Mouse (Mus musculus) activated CD4-positive, CD25-positive, alpha-beta regulatory T cell, adult 4 months (primary cell): ENCODE data around the gene Hist1h3b. TPM values are rescaled to one million over a fixed set of nuclear protein-coding genes. Genes with fewer than 3 reads are reported as not detected.
A peak's percentile ranks its signal among the peaks of the same experiment; 100 is the strongest.

Source experiments
- ATAC-seq: one replicate; pipeline ENCODE4 v1.8.0; 2017
- polyA plus RNA-seq, 2 experiments: library from polyadenylated mRNA; unstranded; fragments of 100-300 nt; shearing (Covaris generic); gene quantifications; one replicate each; pipeline ENCODE4 v1.2.1; 2017

The Hist1h3b gene
- polyA plus RNA-seq, 2 experiments from 2014 or later, result not detected

GRCm38 (mm10) chr13:23739069-23739921 is 12.8 kb upstream of the Hist1h3b start:
- peak; percentile 86 for ATAC-seq

DNA sequence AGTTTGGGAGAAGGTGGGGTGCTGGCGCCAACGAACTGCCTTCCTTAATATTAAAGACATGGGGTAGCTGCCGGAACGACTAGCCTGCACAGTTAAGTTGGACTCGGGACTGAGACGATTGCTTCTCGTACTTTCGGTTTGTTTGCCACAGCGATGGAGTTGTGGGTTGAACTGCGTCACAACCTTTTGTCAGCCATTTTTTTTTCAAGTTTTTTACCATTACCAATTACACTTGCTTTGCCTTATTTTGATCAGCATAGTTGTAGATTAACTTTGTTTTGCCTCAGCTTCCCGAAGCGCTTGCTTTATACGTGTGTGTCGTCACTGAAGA is 12.2 kb upstream of the Hist1h3b start:
- ATAC-seq, result peak; percentile 57

- no peak for ATAC-seq
These were observed 11.7 kb upstream of the Hist1h3b start for GRCm38 (mm10) chr13:23740256-23740840.

- ATAC-seq, result no peak
These were observed 11.2 kb upstream of the Hist1h3b start for GRCm38 (mm10) chr13:23740910-23741309.

- ATAC-seq, result no peak
These were observed 10.1 kb upstream of the Hist1h3b start for GRCm38 (mm10) chr13:23742007-23742406.

- ATAC-seq, result no peak
These were observed 8.9 kb upstream of the Hist1h3b start for GRCm38 (mm10) chr13:23743215-23743614.

DNA sequence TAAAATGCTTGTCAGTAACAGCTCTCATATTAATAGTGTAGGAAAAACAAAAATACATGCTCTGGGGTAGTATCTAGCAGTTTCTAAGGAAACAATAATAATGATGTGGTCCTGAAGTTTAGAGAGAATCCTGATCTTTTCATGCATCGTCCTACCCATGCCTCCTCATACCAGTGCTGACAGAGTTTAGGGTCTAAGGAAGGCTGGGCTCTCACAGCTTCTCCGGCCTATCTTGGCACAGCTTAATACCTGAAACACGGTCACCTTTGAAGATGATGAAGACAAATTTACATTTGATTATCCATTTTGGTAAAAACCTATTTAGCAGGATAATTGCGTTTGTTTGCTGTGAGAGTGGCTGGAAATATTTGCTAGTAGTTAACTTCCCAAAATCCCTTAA is 8.1 kb upstream of the Hist1h3b start:
- ATAC-seq, result no peak

GRCm38 (mm10) chr13:23744421-23745380 is 7.4 kb upstream of the Hist1h3b start:
- ATAC-seq, result no peak

GRCm38 (mm10) chr13:23745381-23746161 is 6.5 kb upstream of the Hist1h3b start, which contains the start of gene Hist1h3c:
Hist1h3c (minus strand) TSS chr13:23745602.
- peak; percentile 68 for ATAC-seq

DNA sequence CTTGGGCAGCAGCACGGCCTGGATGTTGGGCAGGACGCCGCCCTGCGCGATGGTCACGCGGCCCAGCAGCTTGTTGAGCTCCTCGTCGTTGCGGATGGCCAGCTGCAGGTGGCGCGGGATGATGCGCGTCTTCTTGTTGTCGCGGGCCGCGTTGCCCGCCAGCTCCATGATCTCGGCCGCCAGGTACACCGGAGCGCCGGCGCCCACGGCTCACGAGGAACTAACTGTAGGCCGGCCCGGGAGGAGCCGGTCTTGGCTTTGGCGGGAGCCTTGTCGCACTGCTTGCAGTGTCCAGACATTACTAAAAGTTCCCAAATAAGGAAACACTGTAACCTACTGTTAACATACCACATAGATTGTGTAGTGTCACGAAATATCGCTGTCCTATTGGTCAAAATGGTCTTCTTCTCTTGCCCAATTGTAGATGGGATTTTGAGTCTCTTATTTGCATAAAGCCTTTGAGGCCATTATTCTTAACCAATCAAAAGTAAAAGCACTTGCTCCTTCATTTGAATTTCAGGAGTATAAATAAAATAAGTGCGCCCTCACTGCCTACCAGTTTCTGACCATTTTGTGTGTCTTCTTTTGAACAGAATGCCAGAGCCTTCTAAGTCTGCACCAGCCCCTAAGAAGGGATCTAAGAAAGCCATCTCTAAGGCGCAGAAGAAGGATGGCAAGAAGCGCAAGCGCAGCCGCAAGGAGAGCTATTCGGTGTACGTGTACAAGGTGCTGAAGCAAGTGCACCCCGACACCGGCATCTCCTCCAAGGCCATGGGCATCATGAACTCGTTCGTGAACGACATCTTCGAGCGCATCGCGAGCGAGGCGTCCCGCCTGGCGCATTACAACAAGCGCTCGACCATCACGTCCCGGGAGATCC is 5.6 kb upstream of the Hist1h3b start, which contains the start of gene Hist1h2bb:
Gene Hist1h2bb, plus strand, starts transcription at position 534 of the 880 bp plus-strand sequence.
- ATAC-seq, result peak; percentile 87

DNA sequence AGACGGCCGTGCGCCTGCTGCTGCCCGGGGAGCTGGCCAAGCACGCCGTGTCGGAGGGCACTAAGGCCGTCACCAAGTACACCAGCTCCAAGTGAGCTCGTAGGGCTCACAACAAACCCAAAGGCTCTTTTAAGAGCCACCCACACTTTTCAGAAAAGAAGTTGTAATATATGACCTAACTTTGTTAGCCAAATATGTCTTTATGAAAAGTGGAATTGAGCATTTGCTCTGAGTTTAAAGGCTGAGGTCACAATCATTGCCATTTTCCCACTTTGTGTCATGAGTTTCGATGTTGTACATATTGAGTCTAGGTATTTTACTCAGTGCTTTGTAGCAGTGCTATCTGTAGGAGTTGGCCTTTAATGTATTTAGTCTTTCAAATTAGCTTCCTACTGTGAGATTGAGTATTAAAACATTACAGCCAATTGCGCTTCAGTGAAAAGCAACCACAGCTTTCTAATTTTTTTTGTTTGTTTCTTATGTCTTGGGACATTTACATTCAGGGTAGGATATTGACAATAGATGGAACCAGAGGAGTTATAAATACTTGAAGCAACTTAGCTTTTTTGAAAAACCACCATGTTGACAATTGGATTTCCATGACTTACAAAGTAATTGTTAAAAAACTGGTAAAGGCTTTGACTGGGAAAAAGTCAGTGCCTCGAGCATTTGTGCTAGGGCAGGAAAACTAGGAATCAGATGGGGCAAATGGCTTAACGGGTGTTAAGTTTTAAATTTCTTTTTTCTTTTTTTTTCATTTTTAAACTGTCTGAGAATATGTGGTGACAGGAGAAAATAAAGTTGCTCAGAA is 4.8 kb upstream of the Hist1h3b start:
- ATAC-seq, result no peak

DNA sequence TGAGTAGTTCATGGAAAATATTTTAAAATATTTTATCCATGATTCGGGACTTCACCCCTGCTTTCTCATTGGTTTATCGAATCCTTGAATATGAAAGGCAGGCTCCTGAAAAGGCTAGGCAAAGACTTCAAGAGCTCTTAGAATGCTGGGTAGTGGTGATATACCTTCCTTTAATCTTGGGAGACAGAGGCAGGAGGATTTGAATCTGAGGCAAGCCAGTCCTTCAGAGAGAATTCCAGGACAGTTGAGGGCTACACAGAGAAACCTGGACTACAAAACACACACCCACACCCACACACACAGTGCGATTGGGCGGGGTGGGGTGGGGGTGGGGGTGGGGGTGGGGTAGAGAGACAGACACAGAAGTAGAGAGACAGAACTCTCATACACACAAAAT is 4.2 kb upstream of the Hist1h3b start:
- ATAC-seq, result no peak

- ATAC-seq, result no peak
These were observed 2.4 kb upstream of the Hist1h3b start for GRCm38 (mm10) chr13:23749563-23750121.

- ATAC-seq, result peak; percentile 38
These were observed 1.1 kb upstream of the Hist1h3b start, which contains the start of gene Hist1h2ab for GRCm38 (mm10) chr13:23750839-23751477. Hist1h2ab (plus strand) TSS chr13:23751126.

DNA sequence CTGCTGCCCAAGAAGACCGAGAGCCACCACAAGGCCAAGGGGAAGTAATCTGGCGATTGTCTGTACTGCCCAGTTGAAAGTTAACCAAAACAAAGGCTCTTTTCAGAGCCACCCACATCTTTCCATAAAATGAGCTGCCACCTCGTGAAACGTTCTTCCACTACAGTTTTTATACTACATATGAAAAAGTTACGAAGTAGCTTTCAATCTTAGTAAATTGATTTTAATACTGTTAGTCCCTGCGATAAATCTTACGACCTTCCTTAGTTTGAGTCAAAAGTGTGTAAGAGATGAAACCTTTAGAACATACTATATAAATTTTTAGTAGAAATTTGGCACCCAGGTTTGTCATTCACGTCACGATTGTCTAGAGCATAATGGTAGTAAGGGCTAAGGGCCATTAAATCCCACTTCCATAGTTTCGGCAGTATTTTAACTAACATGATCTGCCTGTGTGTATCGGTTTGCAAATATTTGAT is 550 bp upstream of the Hist1h3b start:
- ATAC-seq, result no peak

- no peak for ATAC-seq
These were observed 690 bp downstream of the Hist1h3b start for GRCm38 (mm10) chr13:23752742-23753172.

GRCm38 (mm10) chr13:23753314-23754078 is 1.4 kb downstream of the Hist1h3b start:
- ATAC-seq, result no peak

DNA sequence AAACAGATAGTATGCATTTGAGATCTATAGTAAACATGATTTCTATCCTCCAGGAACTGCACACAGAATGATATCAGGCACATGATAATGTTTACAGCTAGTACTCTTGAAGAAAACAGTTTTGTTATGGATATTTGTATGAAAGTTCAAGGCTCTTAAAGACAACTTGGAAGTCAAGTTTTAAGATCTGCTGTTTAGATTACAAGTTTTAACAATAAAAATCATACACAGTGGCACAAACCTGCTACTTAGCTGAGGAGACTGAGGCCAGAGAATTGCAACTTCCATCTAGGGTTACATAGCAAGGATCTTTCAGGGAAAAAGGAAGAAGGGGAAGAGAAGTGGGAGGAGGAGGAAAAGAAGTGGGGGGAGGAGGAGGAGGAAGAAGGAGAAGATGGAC is 2.9 kb downstream of the Hist1h3b start:
- no peak for ATAC-seq
